Mouse (Mus musculus) MEL (cell line): ENCODE results near the gene Sdccag8.
"Not testable (repeated sequence)": the region's sequence is repeated elsewhere in the genome, so short reads cannot be mapped to it uniquely, and the experiment has no call there.

Experiments used
- CHD2 ChIP-seq: IDR thresholded peaks from 2 replicates; pipeline ENCODE4 v1.6.1; 2011; ENCODE audit warnings: low read length, improper control_type of control experiment
- CTCF ChIP-seq, 3 experiments: IDR thresholded peaks in 2 of 3; conservative IDR thresholded peaks in 1 of 3; 2 replicates each; pipeline ENCODE4 v1.5.1; 2011 to 2012; ENCODE audit warnings: low read length in 3 of 3, low read depth in 2 of 3, mild to moderate bottlenecking in 2 of 3, improper control_type of control experiment in 1 of 3, inconsistent platforms in 1 of 3, mixed read lengths in 1 of 3, moderate library complexity in 1 of 3; ENCODE audit not compliant: control insufficient read depth in 1 of 3, insufficient read depth in 1 of 3, poor library complexity in 1 of 3, severe bottlenecking in 1 of 3
- GATA1 ChIP-seq: IDR thresholded peaks from 2 replicates; pipeline ENCODE4 v1.6.1; 2011; ENCODE audit warnings: low read depth, low read length, improper control_type of control experiment
- MAX ChIP-seq: IDR thresholded peaks from 2 replicates; pipeline ENCODE4 v1.6.1; 2011; ENCODE audit warnings: low read length, improper control_type of control experiment
- POLR2A ChIP-seq, 2 experiments: IDR thresholded peaks; 2 replicates each; pipeline ENCODE4 v1.6.1; 2011 to 2012; ENCODE audit warnings: low read length in 2 of 2, mild to moderate bottlenecking in 2 of 2, control low read depth in 1 of 2, improper control_type of control experiment in 1 of 2, low read depth in 1 of 2, moderate library complexity in 1 of 2; ENCODE audit not compliant: control insufficient read depth in 1 of 2, insufficient read depth in 1 of 2, poor library complexity in 1 of 2
- POLR2AphosphoS2 ChIP-seq: IDR thresholded peaks from 2 replicates; pipeline ENCODE4 v1.6.1; 2011; ENCODE audit warnings: low read length, improper control_type of control experiment
- TCF12 ChIP-seq: IDR thresholded peaks from 2 replicates; pipeline ENCODE4 v1.6.1; 2014; ENCODE audit warnings: low read depth, mild to moderate bottlenecking, inconsistent platforms, low read length, improper control_type of control experiment, moderate library complexity
- USF2 ChIP-seq, 2 experiments: IDR thresholded peaks; 2 replicates each; pipeline ENCODE4 v1.6.1; 2011 to 2012; ENCODE audit warnings: improper control_type of control experiment in 2 of 2, low read length in 2 of 2, borderline replicate concordance in 1 of 2, inconsistent platforms in 1 of 2, low read depth in 1 of 2, mild to moderate bottlenecking in 1 of 2; ENCODE audit not compliant: insufficient read depth in 1 of 2
- ZKSCAN1 ChIP-seq: IDR thresholded peaks from 2 replicates; pipeline ENCODE4 v1.6.1; 2012; ENCODE audit warnings: low read depth, mild to moderate bottlenecking, inconsistent platforms, low read length, improper control_type of control experiment, moderate library complexity

GRCm38 (mm10) chr1:176836562-176836961 lies 22.1 kb downstream of the Sdccag8 start:
- TF ChIP-seq CTCF (IDR thresholded peaks at IDR 0.05 in 2 of 3, conservative IDR thresholded peaks at IDR 0.05 in 1 of 3; ENCODE audit: control insufficient read depth in 1 of 3, insufficient read depth in 1 of 3, low read depth in 2 of 3, low read length in 3 of 3, poor library complexity in 1 of 3, severe bottlenecking in 1 of 3); POLR2A (IDR thresholded peaks at IDR 0.05; ENCODE audit: control insufficient read depth in 1 of 2, insufficient read depth in 1 of 2, low read depth in 1 of 2, low read length in 2 of 2, poor library complexity in 1 of 2); CHD2; POLR2AphosphoS2; USF2 (IDR thresholded peaks at IDR 0.05; ENCODE audit: borderline replicate concordance in 1 of 2, insufficient read depth in 1 of 2, low read depth in 1 of 2, low read length in 2 of 2): not testable (repeated sequence)
- 0 out of 2 replicates have a peak, but pooled peaks have one; percentile 24 for TF ChIP-seq MAX
- peak; percentile 87 for TF ChIP-seq GATA1
- TF ChIP-seq ZKSCAN1, result 0 out of 2 replicates have a peak, but pooled peaks have one; percentile 39
- TF ChIP-seq TCF12, result peak; percentile 72
